Mouse (Mus musculus) midbrain, embryonic 16.5 days (tissue): ENCODE results near the gene Psmb2. TPM values are rescaled to one million over a fixed set of nuclear protein-coding genes. Genes with fewer than 3 reads are reported as not detected.

ENCODE experiments used
- ATAC-seq: fragments of 200-750 bp; cut with Nextera tagmentation; 2 replicates; pipeline ENCODE4 v1.8.0; 2017; ENCODE audit warnings: moderate TSS enrichment
- H3K27ac ChIP-seq: fragments of 300-500 bp; sonication (generic); 2 replicates; pipeline ENCODE4 v1.5.1; 2014; ENCODE audit warnings: mild to moderate bottlenecking, low read length, mixed read lengths
- H3K27me3 ChIP-seq: fragments of 300-500 bp; sonication (generic); 2 replicates; pipeline ENCODE4 v1.6.1; 2014; ENCODE audit warnings: low read depth, low read length, mixed read lengths; ENCODE audit not compliant: control insufficient read depth, insufficient read depth
- H3K36me3 ChIP-seq: fragments of 300-500 bp; sonication (generic); 2 replicates; pipeline ENCODE4 v1.6.1; 2014; ENCODE audit warnings: mild to moderate bottlenecking, low read length, moderate library complexity, mixed read lengths; ENCODE audit not compliant: control insufficient read depth, insufficient read depth
- H3K4me1 ChIP-seq: fragments of 300-500 bp; sonication (generic); 2 replicates; pipeline ENCODE4 v1.6.1; 2014; ENCODE audit warnings: mild to moderate bottlenecking, low read length, mixed read lengths; ENCODE audit not compliant: control insufficient read depth, insufficient read depth
- H3K4me2 ChIP-seq: fragments of 300-500 bp; sonication (generic); 2 replicates; pipeline ENCODE4 v1.6.1; 2014; ENCODE audit warnings: mild to moderate bottlenecking, low read length, mixed read lengths
- H3K4me3 ChIP-seq: fragments of 300-500 bp; sonication (generic); 2 replicates; pipeline ENCODE4 v1.5.1; 2014; ENCODE audit warnings: low read depth, mild to moderate bottlenecking, low read length, moderate library complexity, mixed read lengths
- H3K9ac ChIP-seq: fragments of 300-500 bp; sonication (generic); 2 replicates; pipeline ENCODE4 v1.6.1; 2014; ENCODE audit warnings: low read depth, low read length, mixed read lengths
- H3K9me3 ChIP-seq: fragments of 300-500 bp; sonication (generic); replicated peaks from 2 replicates; pipeline ENCODE4 v1.6.1; 2014; ENCODE audit warnings: mild to moderate bottlenecking, low read length, mixed read lengths; ENCODE audit not compliant: control insufficient read depth, poor library complexity, severe bottlenecking
- WGBS: fragments of 180-500 bp; shearing (Covaris S2); extraction: QIAGEN DNeasy Blood & Tissue Kit; methylation state at CpG from one replicate; pipeline ENCODE4 v1.1.7; 2014; 5-methylcytosine and 5-hydroxymethylcytosine counted together
- polyA plus RNA-seq: library from polyadenylated mRNA; unstranded; fragments of >200 nt; fragmentation: Nextera tagmentation; extraction: Ambion mirVana; gene quantifications from 2 replicates; pipeline ENCODE4 v1.2.1, GENCODE M21; 2015

The Psmb2 gene
- polyA plus RNA-seq, 1 experiment from 2014 or later, result 393 TPM

GRCm38 (mm10) chr4:126644333-126644963 lies 33.0 kb upstream of the Psmb2 start:
- H3K4me1 ChIP-seq, result 0 out of 2 replicates have a peak, but pooled peaks cover 7% of the 10 kb centered on the region
- no peak overlapping the region for H3K9ac ChIP-seq
- WGBS, result 63% methylated on average over 10 of the region's 10 CpGs
- no peak overlapping the region for H3K4me2 ChIP-seq
- no peak overlapping the region for H3K4me3 ChIP-seq
- H3K27ac ChIP-seq, result no peak overlapping the region
- H3K36me3 ChIP-seq, result no peaks in the 10 kb centered on the region
- ATAC-seq, result 0 out of 2 replicates have a peak, but pooled peaks have one; percentile 28
- H3K9me3 ChIP-seq, result no peaks in the 10 kb centered on the region
- H3K27me3 ChIP-seq, result peaks cover 4% of the 10 kb centered on the region; the same call in 1 of the 2 replicates

GRCm38 (mm10) chr4:126647996-126648910 lies 29.2 kb upstream of the Psmb2 start:
- no peaks in the 10 kb centered on the region for H3K36me3 ChIP-seq
- peak overlapping the region; percentile 19; the same call in 1 of the 2 replicates for H3K4me2 ChIP-seq
- H3K4me1 ChIP-seq, result 0 out of 2 replicates have a peak, but pooled peaks cover 7% of the 10 kb centered on the region
- no peaks in the 10 kb centered on the region for H3K9me3 ChIP-seq
- 20% methylated on average over 24 of the region's 24 CpGs for WGBS
- H3K9ac ChIP-seq, result no peak overlapping the region
- no peak for ATAC-seq
- no peak overlapping the region for H3K4me3 ChIP-seq
- H3K27ac ChIP-seq, result peak overlapping the region; percentile 5; the same call in 1 of the 2 replicates
- H3K27me3 ChIP-seq, result no peaks in the 10 kb centered on the region

- H3K36me3 ChIP-seq, result no peaks in the 10 kb centered on the region
- H3K9me3 ChIP-seq, result no peaks in the 10 kb centered on the region
- no peak overlapping the region for H3K4me2 ChIP-seq
- no peak overlapping the region for H3K9ac ChIP-seq
- WGBS, result 83% methylated on average over 5 of the region's 5 CpGs
- 0 out of 2 replicates have a peak, but pooled peaks cover 7% of the 10 kb centered on the region for H3K4me1 ChIP-seq
- H3K27me3 ChIP-seq, result peaks cover 3% of the 10 kb centered on the region; the same call in 1 of the 2 replicates
- ATAC-seq, result no peak
- no peak overlapping the region for H3K4me3 ChIP-seq
- no peak overlapping the region for H3K27ac ChIP-seq
Measured at GRCm38 (mm10) chr4:126653148-126653547, 24.3 kb upstream of the Psmb2 start.

GRCm38 (mm10) chr4:126655356-126655755 lies 22.1 kb upstream of the Psmb2 start:
- H3K36me3 ChIP-seq, result no peaks in the 10 kb centered on the region
- H3K4me2 ChIP-seq, result no peak overlapping the region
- WGBS, result 16% methylated on average over 9 of the region's 9 CpGs
- no peak for ATAC-seq
- no peak overlapping the region for H3K9ac ChIP-seq
- H3K4me3 ChIP-seq, result no peak overlapping the region
- no peaks in the 10 kb centered on the region for H3K9me3 ChIP-seq
- H3K4me1 ChIP-seq, result no peaks in the 10 kb centered on the region
- no peak overlapping the region for H3K27ac ChIP-seq
- peaks cover 3% of the 10 kb centered on the region; the same call in 1 of the 2 replicates for H3K27me3 ChIP-seq

- Histone ChIP-seq H3K27ac (no peak overlapping the region), H3K4me1 (no peaks in the 10 kb centered on the region), H3K4me2 (no peak overlapping the region), H3K9ac (no peak overlapping the region), H3K9me3 (no peaks in the 10 kb centered on the region), H3K4me3 (no peak overlapping the region), H3K36me3 (no peaks in the 10 kb centered on the region), H3K27me3 (peaks cover 3% of the 10 kb centered on the region; the same call in 1 of the 2 replicates)
- WGBS, result 64% methylated on average over 7 of the region's 7 CpGs
- no peak for ATAC-seq
Measured at GRCm38 (mm10) chr4:126661249-126661648, 16.2 kb upstream of the Psmb2 start.

GRCm38 (mm10) chr4:126667075-126667474 lies 10.4 kb upstream of the Psmb2 start:
- ATAC-seq, result no peak
- Histone ChIP-seq H3K27ac (no peak overlapping the region), H3K9ac (no peak overlapping the region), H3K4me3 (no peak overlapping the region), H3K36me3 (no peaks in the 10 kb centered on the region), H3K4me1 (no peaks in the 10 kb centered on the region), H3K27me3 (no peaks in the 10 kb centered on the region), H3K4me2 (no peak overlapping the region), H3K9me3 (no peaks in the 10 kb centered on the region)
- 92% methylated on average over 2 of the region's 2 CpGs for WGBS

GRCm38 (mm10) chr4:126682298-126682697 lies 4.9 kb downstream of the Psmb2 start:
- H3K36me3 ChIP-seq, result peaks cover 15% of the 10 kb centered on the region
- no peaks in the 10 kb centered on the region for H3K9me3 ChIP-seq
- H3K4me1 ChIP-seq, result peaks cover 20% of the 10 kb centered on the region
- WGBS, result 72% methylated on average over 5 of the region's 5 CpGs
- no peak overlapping the region for H3K4me3 ChIP-seq
- H3K4me2 ChIP-seq, result no peak overlapping the region
- no peak overlapping the region for H3K9ac ChIP-seq
- ATAC-seq, result no peak
- H3K27me3 ChIP-seq, result no peaks in the 10 kb centered on the region
- no peak overlapping the region for H3K27ac ChIP-seq

- no peak overlapping the region for H3K9ac ChIP-seq
- 38% methylated on average over 3 of the region's 3 CpGs for WGBS
- ATAC-seq, result no peak
Measured at GRCm38 (mm10) chr4:126683084-126683483, 5.7 kb downstream of the Psmb2 start.

GRCm38 (mm10) chr4:126689457-126689856 lies 12.0 kb downstream of the Psmb2 start:
- Histone ChIP-seq H3K4me1 (no peaks in the 10 kb centered on the region), H3K4me3 (no peak overlapping the region), H3K36me3 (peaks cover 17% of the 10 kb centered on the region), H3K4me2 (no peak overlapping the region), H3K27me3 (no peaks in the 10 kb centered on the region), H3K9me3 (no peaks in the 10 kb centered on the region), H3K27ac (no peak overlapping the region), H3K9ac (no peak overlapping the region)
- no peak for ATAC-seq
- 92% methylated on average over 2 of the region's 2 CpGs for WGBS

More at GRCm38 (mm10) chr4:126683084-126683483, 5.7 kb downstream of the Psmb2 start:
- no peak overlapping the region for H3K4me3 ChIP-seq
- H3K27me3 ChIP-seq, result no peaks in the 10 kb centered on the region
- peaks cover 18% of the 10 kb centered on the region for H3K4me1 ChIP-seq
- no peak overlapping the region for H3K4me2 ChIP-seq
- peaks cover 18% of the 10 kb centered on the region for H3K36me3 ChIP-seq
- H3K27ac ChIP-seq, result no peak overlapping the region
- H3K9me3 ChIP-seq, result no peaks in the 10 kb centered on the region
